ENCODE assay signal across 8 mouse cellular contexts in the genomic region with DNA sequence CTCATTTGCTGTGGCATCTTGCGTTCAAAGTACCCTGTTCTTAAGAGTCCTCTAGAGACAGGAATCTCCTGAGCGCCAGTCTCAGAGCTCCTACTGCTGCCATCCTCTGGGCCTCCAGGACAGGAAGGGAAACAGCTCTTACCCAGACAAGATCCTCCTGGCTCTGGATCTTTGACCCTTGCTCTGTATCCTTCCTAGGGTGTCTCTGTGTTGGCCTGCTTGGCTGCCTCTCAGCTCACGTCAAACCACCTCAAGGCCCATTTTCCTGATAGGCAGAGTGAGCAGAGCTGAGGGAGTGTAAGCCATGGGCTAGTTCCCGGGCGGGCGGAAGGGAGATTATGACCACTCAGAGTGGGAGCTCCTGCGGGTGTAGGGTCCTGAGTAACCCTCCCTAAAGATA. TPM values are rescaled to one million over a fixed set of nuclear protein-coding genes. Genes with fewer than 3 reads are reported as not detected.
DNase-seq lines count a peak whose midpoint lies in the region; ATAC-seq and TF ChIP-seq lines count a peak whose summit lies in the region.

No protein-coding gene starts in this region.

- H3K9ac ChIP-seq in lung, postnatal 0 days (replicated peaks; ENCODE audit: low read depth): peak overlapping the region; percentile 60
- H3K9ac ChIP-seq in forebrain, embryonic 14.5 days (ENCODE audit: low read length): no peak overlapping the region
- H3K9ac ChIP-seq in stomach, embryonic 15.5 days: no peak overlapping the region

- no peak for DNase-seq in lung, postnatal 0 days (ENCODE audit: low spot score)
- no peak for DNase-seq in lung, postnatal 10 days
- no peak for DNase-seq in forebrain, embryonic 14.5 days (ENCODE audit: low spot score)
- peak; percentile 62 to 72 for DNase-seq in kidney, postnatal 36 days
- no peak for DNase-seq in testis, postnatal 14 days (ENCODE audit: low spot score)
- DNase-seq in urinary bladder, postnatal 25 days (ENCODE audit: low spot score): no peak
- DNase-seq in right cerebral cortex, adult 2 months (ENCODE audit: low spot score in 2 of 2): no peak

- no peak for TF ChIP-seq EP300 in lung, postnatal 0 days (IDR thresholded peaks at IDR 0.05)

- TF ChIP-seq CTCF in lung, postnatal 0 days (IDR thresholded peaks at IDR 0.05): no peak

- H3K9me3 ChIP-seq in lung, postnatal 0 days (ENCODE audit: low read length): no peaks in the 10 kb centered on the region
- no peaks in the 10 kb centered on the region for H3K9me3 ChIP-seq in forebrain, embryonic 14.5 days (replicated peaks; ENCODE audit: control insufficient read depth, low read length)
- no peaks in the 10 kb centered on the region for H3K9me3 ChIP-seq in stomach, embryonic 15.5 days

- ATAC-seq in lung, postnatal 0 days: no peak
- ATAC-seq in forebrain, embryonic 14.5 days: no peak
- no peak for ATAC-seq in stomach, embryonic 15.5 days (ENCODE audit: insufficient read depth, low FRiP score, low read depth)

- peaks cover 6% of the 10 kb centered on the region; the same call in 1 of the 2 replicates for H3K36me3 ChIP-seq in lung, postnatal 0 days (ENCODE audit: insufficient read depth, low read length)
- H3K36me3 ChIP-seq in forebrain, embryonic 14.5 days (ENCODE audit: control insufficient read depth, insufficient read depth, low read length): peaks cover 36% of the 10 kb centered on the region
- peaks cover 24% of the 10 kb centered on the region for H3K36me3 ChIP-seq in stomach, embryonic 15.5 days

- peak overlapping the region; percentile 54 for H3K4me3 ChIP-seq in lung, postnatal 0 days (ENCODE audit: low read depth, low read length)
- no peak overlapping the region for H3K4me3 ChIP-seq in forebrain, embryonic 14.5 days (ENCODE audit: low read depth, low read length)
- H3K4me3 ChIP-seq in stomach, embryonic 15.5 days (replicated peaks): peak overlapping the region; percentile 59

- H3K4me1 ChIP-seq in lung, postnatal 0 days (ENCODE audit: insufficient read depth, low read depth, low read length): peaks cover 8% of the 10 kb centered on the region; the same call in 1 of the 2 replicates
- no peaks in the 10 kb centered on the region; the same call in 1 of the 2 replicates for H3K4me1 ChIP-seq in forebrain, embryonic 14.5 days (ENCODE audit: control insufficient read depth, insufficient read depth, low read length)
- peaks cover 16% of the 10 kb centered on the region; the same call in 1 of the 2 replicates for H3K4me1 ChIP-seq in stomach, embryonic 15.5 days

- no peak overlapping the region for H3K27ac ChIP-seq in lung, postnatal 0 days (ENCODE audit: low read length)
- H3K27ac ChIP-seq in forebrain, embryonic 14.5 days (ENCODE audit: low read depth, low read length): no peak overlapping the region
- H3K27ac ChIP-seq in stomach, embryonic 15.5 days: no peak overlapping the region

- no peaks in the 10 kb centered on the region for H3K27me3 ChIP-seq in lung, postnatal 0 days (replicated peaks; ENCODE audit: insufficient read depth, low read length)
- no peaks in the 10 kb centered on the region for H3K27me3 ChIP-seq in forebrain, embryonic 14.5 days (replicated peaks; ENCODE audit: control insufficient read depth, insufficient read depth, low read length)
- no peaks in the 10 kb centered on the region for H3K27me3 ChIP-seq in stomach, embryonic 15.5 days (replicated peaks)

- peak overlapping the region; percentile 95 for H3K4me2 ChIP-seq in lung, postnatal 0 days (replicated peaks; ENCODE audit: low read depth, low read length)
- H3K4me2 ChIP-seq in forebrain, embryonic 14.5 days (ENCODE audit: low read length): peak overlapping the region; percentile 67
- H3K4me2 ChIP-seq in stomach, embryonic 15.5 days: peak overlapping the region; percentile 94

- WGBS in lung, postnatal 0 days: 61% methylated on average over 7 of the region's 7 CpGs
- 53% methylated on average over 7 of the region's 7 CpGs for WGBS in forebrain, embryonic 14.5 days
- 58% methylated on average over 7 of the region's 7 CpGs for WGBS in stomach, embryonic 15.5 days

RNA-seq across cellular contexts. Expression of a gene that starts 1.0 kb away (rescaled TPM):
- 30.6 and 36.2 TPM in 2 replicates for polyA plus RNA-seq in lung, postnatal 0 days (2015; fragmentation: Nextera tagmentation; extraction: Ambion mirVana)
- polyA plus RNA-seq in forebrain, embryonic 14.5 days (2014; fragmentation: Nextera tagmentation; extraction: Ambion mirVana): 8.0 and 11.3 TPM in 2 replicates
- polyA plus RNA-seq in stomach, embryonic 15.5 days (2015; fragmentation: Nextera tagmentation; extraction: Ambion mirVana): 46.2 and 49.1 TPM in 2 replicates

RNA-seq across cellular contexts. Expression of a gene that starts 19.5 kb away (rescaled TPM):
- polyA plus RNA-seq in lung, postnatal 0 days (2015; fragmentation: Nextera tagmentation; extraction: Ambion mirVana): 66.6 and 67.0 TPM in 2 replicates
- polyA plus RNA-seq in forebrain, embryonic 14.5 days (2014; fragmentation: Nextera tagmentation; extraction: Ambion mirVana): 116 and 137 TPM in 2 replicates
- polyA plus RNA-seq in stomach, embryonic 15.5 days (2015; fragmentation: Nextera tagmentation; extraction: Ambion mirVana): 100 and 102 TPM in 2 replicates

RNA-seq across cellular contexts. Expression of a gene that starts 29.3 kb away (rescaled TPM):
- 6.8 TPM in 2 replicates for polyA plus RNA-seq in lung, postnatal 0 days (2015; fragmentation: Nextera tagmentation; extraction: Ambion mirVana)
- polyA plus RNA-seq in forebrain, embryonic 14.5 days (2014; fragmentation: Nextera tagmentation; extraction: Ambion mirVana): 27.6 and 29.6 TPM in 2 replicates
- polyA plus RNA-seq in stomach, embryonic 15.5 days (2015; fragmentation: Nextera tagmentation; extraction: Ambion mirVana): 14.4 and 14.6 TPM in 2 replicates

RNA-seq across cellular contexts. Expression of a gene that starts 29.6 kb away (rescaled TPM):
- polyA plus RNA-seq in lung, postnatal 0 days (2015; fragmentation: Nextera tagmentation; extraction: Ambion mirVana): 155 and 166 TPM in 2 replicates
- polyA plus RNA-seq in forebrain, embryonic 14.5 days (2014; fragmentation: Nextera tagmentation; extraction: Ambion mirVana): 124 and 127 TPM in 2 replicates
- 154 and 168 TPM in 2 replicates for polyA plus RNA-seq in stomach, embryonic 15.5 days (2015; fragmentation: Nextera tagmentation; extraction: Ambion mirVana)

RNA-seq across cellular contexts. Expression of a gene that starts 50.5 kb away (rescaled TPM):
- polyA plus RNA-seq in lung, postnatal 0 days (2015; fragmentation: Nextera tagmentation; extraction: Ambion mirVana): 4.9 and 5.2 TPM in 2 replicates
- polyA plus RNA-seq in forebrain, embryonic 14.5 days (2014; fragmentation: Nextera tagmentation; extraction: Ambion mirVana): 0.43 and 0.60 TPM in 2 replicates
- 0.64 and 1.1 TPM in 2 replicates for polyA plus RNA-seq in stomach, embryonic 15.5 days (2015; fragmentation: Nextera tagmentation; extraction: Ambion mirVana)

Comparison
In these comparisons a context has a peak if more than half of its experiments do, and no peak if none do; other contexts are left out.
1. DNase-seq: peak in kidney, postnatal 36 days (2 of 2); none in lung, postnatal 0 days (single experiment), lung, postnatal 10 days (single experiment), forebrain, embryonic 14.5 days (single experiment), testis, postnatal 14 days (single experiment), urinary bladder, postnatal 25 days (single experiment) and right cerebral cortex, adult 2 months (0 of 2).
2. Peak in every context shown above with its lines, with median percentiles within 50 percentile points of each other: H3K4me2 ChIP-seq.